Mouse (Mus musculus) myocyte (in vitro differentiated cells): ENCODE measurements around the gene Dusp19.

Experiments
- CEBPB ChIP-seq: IDR thresholded peaks from 2 replicates; pipeline ENCODE4 v1.6.1; 2011; ENCODE audit warnings: mild to moderate bottlenecking, moderate library complexity; ENCODE audit not compliant: poor library complexity, insufficient read depth, severe bottlenecking
- E2F4 ChIP-seq: IDR thresholded peaks from one replicate; pipeline ENCODE4 v1.6.1; 2011; ENCODE audit warnings: mild to moderate bottlenecking, control low read depth, moderate library complexity; ENCODE audit not compliant: insufficient read depth
- MAX ChIP-seq: IDR thresholded peaks from one replicate; pipeline ENCODE4 v1.6.1; 2011; ENCODE audit warnings: low read depth, mild to moderate bottlenecking, control low read depth
- MYOG ChIP-seq, 3 experiments: IDR thresholded peaks; one replicate each; pipeline ENCODE4 v1.6.1; 2011; ENCODE audit warnings: control low read depth in 2 of 3, low read depth in 2 of 3, mild to moderate bottlenecking in 2 of 3; ENCODE audit not compliant: insufficient read length in 2 of 3, control insufficient read depth in 1 of 3, insufficient read depth in 1 of 3
- POLR2A ChIP-seq: IDR thresholded peaks from one replicate; pipeline ENCODE4 v1.6.1; 2011; ENCODE audit warnings: low read depth, mild to moderate bottlenecking, control low read depth, moderate library complexity; ENCODE audit not compliant: insufficient read length
- POLR2AphosphoS2 ChIP-seq: IDR thresholded peaks from one replicate; pipeline ENCODE4 v1.6.1; 2011; ENCODE audit warnings: low read depth, control low read depth; ENCODE audit not compliant: insufficient read length
- REST ChIP-seq: IDR thresholded peaks from one replicate; pipeline ENCODE4 v1.6.1; 2011; ENCODE audit warnings: mild to moderate bottlenecking, control low read depth, moderate library complexity; ENCODE audit not compliant: insufficient read depth, insufficient read length
- TCF12 ChIP-seq: IDR thresholded peaks from one replicate; pipeline ENCODE4 v1.6.1; 2011; ENCODE audit warnings: mild to moderate bottlenecking, control low read depth; ENCODE audit not compliant: poor library complexity, insufficient read depth, severe bottlenecking
- TCF3 ChIP-seq: IDR thresholded peaks from one replicate; pipeline ENCODE4 v1.6.1; 2011; ENCODE audit warnings: low read depth, control low read depth; ENCODE audit not compliant: insufficient read length
- USF1 ChIP-seq: IDR thresholded peaks from one replicate; pipeline ENCODE4 v1.6.1; 2011; ENCODE audit warnings: low read depth, mild to moderate bottlenecking, control low read depth, moderate library complexity

DNA sequence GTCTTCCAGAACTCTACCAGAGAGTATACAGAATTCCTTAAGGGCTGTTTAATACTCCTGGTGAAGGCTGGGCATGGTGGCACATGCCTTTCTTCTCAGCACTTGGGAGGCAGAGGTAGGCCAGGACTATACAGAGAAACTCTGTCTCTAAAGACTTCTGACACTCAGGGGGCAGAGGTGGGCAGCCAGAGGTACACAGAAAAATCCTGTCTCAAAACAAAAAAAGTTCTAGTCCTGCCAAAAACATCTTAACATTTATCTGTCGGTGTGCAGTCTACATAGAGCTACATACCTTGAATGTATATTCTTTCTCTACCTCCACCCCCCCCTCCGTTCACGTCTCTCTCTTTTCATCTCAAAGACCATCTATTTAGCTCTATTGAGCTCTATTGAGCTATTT lies 34.5 kb upstream of the Dusp19 start:
- TF ChIP-seq MYOG (IDR thresholded peaks at IDR 0.05; ENCODE audit: control insufficient read depth in 1 of 3, insufficient read depth in 1 of 3, insufficient read length in 2 of 3, low read depth in 2 of 3) (no peak), POLR2A (no peak), E2F4 (no peak), MAX (no peak), TCF12 (no peak), USF1 (no peak), POLR2AphosphoS2 (no peak), REST (no peak), CEBPB (no peak), TCF3 (no peak)
